Mouse (Mus musculus) limb, embryonic 14.5 days (tissue): Measurements from ENCODE around the gene Ust. TPM values are rescaled to one million over a fixed set of nuclear protein-coding genes. Genes with fewer than 3 reads are reported as not detected.

ENCODE experiments used
- ATAC-seq: fragments of 200-750 bp; cut with Nextera tagmentation; 2 replicates; pipeline ENCODE4 v1.8.0; 2017; ENCODE audit warnings: low read depth, moderate number of reproducible peaks, moderate TSS enrichment; ENCODE audit not compliant: low FRiP score
- DNase-seq: peaks from one replicate; pipeline ENCODE4 v3.0.0-alpha.2; 2015; ENCODE audit warnings: low spot score
- H3K27ac ChIP-seq: fragments of 300-500 bp; sonication (generic); replicated peaks from 2 replicates; pipeline ENCODE4 v1.5.1; 2014; ENCODE audit warnings: low read depth, mild to moderate bottlenecking, low read length, moderate library complexity, mixed read lengths
- H3K27me3 ChIP-seq: fragments of 300-500 bp; sonication (generic); 2 replicates; pipeline ENCODE4 v1.6.1; 2014; ENCODE audit warnings: low read length, mixed read lengths; ENCODE audit not compliant: control insufficient read depth, insufficient read depth
- H3K36me3 ChIP-seq: fragments of 300-500 bp; sonication (generic); 2 replicates; pipeline ENCODE4 v1.6.1; 2014; ENCODE audit warnings: mild to moderate bottlenecking, low read length, moderate library complexity, mixed read lengths; ENCODE audit not compliant: control insufficient read depth, insufficient read depth
- H3K4me1 ChIP-seq: fragments of 300-500 bp; sonication (generic); 2 replicates; pipeline ENCODE4 v1.6.1; 2014; ENCODE audit warnings: antibody characterized with exemption, low read length, mixed read lengths; ENCODE audit not compliant: control insufficient read depth, insufficient read depth
- H3K4me2 ChIP-seq: fragments of 300-500 bp; sonication (generic); replicated peaks from 2 replicates; pipeline ENCODE4 v1.6.1; 2014; ENCODE audit warnings: low read depth, mild to moderate bottlenecking, low read length, moderate library complexity; ENCODE audit not compliant: severe bottlenecking
- H3K4me3 ChIP-seq: fragments of 300-500 bp; sonication (generic); replicated peaks from 2 replicates; pipeline ENCODE4 v1.5.1; 2014; ENCODE audit warnings: low read length
- H3K9ac ChIP-seq: fragments of 300-500 bp; sonication (generic); 2 replicates; pipeline ENCODE4 v1.6.1; 2014; ENCODE audit warnings: mild to moderate bottlenecking, low read depth, low read length, moderate library complexity; ENCODE audit not compliant: severe bottlenecking
- H3K9me3 ChIP-seq: fragments of 300-500 bp; sonication (generic); 2 replicates; pipeline ENCODE4 v1.6.1; 2016; ENCODE audit warnings: low read length; ENCODE audit not compliant: control insufficient read depth
- POLR2A ChIP-seq: fragments of 200-500 bp; IDR thresholded peaks from 2 replicates; pipeline ENCODE4 v1.8.0; 2012; ENCODE audit warnings: inconsistent platforms, mild to moderate bottlenecking, moderate library complexity, borderline replicate concordance; ENCODE audit not compliant: insufficient read depth, insufficient read length; ENCODE audit errors: extremely low read depth
- WGBS: fragments of 180-500 bp; shearing (Covaris S2); extraction: QIAGEN DNeasy Blood & Tissue Kit; methylation state at CpG from one replicate; pipeline ENCODE4 v1.1.7; 2014; 5-methylcytosine and 5-hydroxymethylcytosine counted together
- polyA plus RNA-seq, 2 experiments: library from polyadenylated mRNA; depleted of rRNA in 1 of 2; stranded (reverse) in 1 of 2; unstranded in 1 of 2; fragments of >200 nt; fragmentation: Nextera tagmentation in 1 of 2; extraction: Ambion mirVana in 1 of 2; gene quantifications; 2 replicates each; pipeline versions ENCODE4 v1.2.1 to v1.2.3; 2012 to 2014

The Ust gene
- polyA plus RNA-seq, 2 experiments = 9.9 to 14.5 TPM

DNA sequence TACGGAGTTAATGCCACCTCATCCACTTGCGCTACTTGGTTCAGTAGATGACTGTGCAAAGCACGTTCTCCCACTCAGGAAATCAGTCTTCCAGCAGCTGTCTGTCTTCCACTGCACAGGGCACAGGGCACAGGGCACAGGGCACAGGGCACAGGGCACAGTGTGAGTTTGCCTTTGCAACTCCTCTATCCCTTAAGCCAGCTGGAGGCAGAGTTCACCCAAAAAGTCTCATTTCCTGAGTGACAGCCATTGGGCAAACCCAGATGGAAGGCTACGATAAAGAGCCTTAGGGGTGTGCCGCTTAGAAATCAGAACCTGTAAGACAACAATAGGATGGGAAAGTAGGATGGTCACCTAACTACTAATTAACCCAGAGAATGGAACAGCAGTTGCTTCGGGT lies 322.9 kb downstream of the Ust start:
- no peaks in the 10 kb centered on the region for H3K36me3 ChIP-seq
- H3K4me1 ChIP-seq = 0 out of 2 replicates have a peak, but pooled peaks cover 3% of the 10 kb centered on the region
- WGBS = 63% methylated on average over 6 of the region's 6 CpGs
- no peaks in the 10 kb centered on the region for H3K9me3 ChIP-seq
- no peaks in the 10 kb centered on the region for H3K27me3 ChIP-seq
- no peak overlapping the region for H3K9ac ChIP-seq
- no peak overlapping the region for H3K4me2 ChIP-seq
- TF ChIP-seq POLR2A = no peak
- H3K27ac ChIP-seq = no peak overlapping the region
- H3K4me3 ChIP-seq = no peak overlapping the region
- no peak for DNase-seq
- no peak for ATAC-seq

DNA sequence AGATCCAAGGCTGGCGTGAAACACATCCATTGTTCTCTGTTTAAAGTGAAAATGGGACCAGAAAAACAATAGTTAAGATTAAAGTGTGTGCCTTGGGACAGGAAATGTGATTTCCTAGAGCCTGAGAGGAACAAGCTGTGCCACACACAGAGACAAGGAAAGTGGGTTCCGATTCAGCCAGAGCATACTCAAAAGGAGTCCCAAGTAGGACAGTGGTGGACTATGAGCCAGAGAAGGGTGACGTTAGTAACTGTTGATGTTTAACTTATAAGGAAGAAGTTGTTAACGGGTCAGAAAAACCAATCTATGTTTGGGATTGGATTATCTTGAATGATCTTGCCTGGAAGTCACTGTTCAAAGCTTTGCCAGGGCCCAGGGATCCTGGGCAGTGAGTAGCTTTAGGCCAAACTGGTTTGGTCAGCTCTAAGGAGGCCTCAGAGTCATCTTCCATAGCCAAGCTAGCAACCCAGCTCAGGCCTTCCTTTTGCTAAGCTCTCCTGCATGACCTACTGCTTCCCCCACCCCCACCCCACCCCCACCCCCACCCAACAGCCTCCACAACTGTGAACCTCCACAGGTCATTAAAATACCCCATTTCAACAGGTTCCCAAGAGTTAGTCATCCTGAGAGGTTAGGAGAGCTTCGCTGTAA lies 329.2 kb downstream of the Ust start:
- Histone ChIP-seq H3K27ac (no peak overlapping the region), H3K27me3 (no peaks in the 10 kb centered on the region), H3K4me3 (no peak overlapping the region), H3K4me1 (peaks cover 6% of the 10 kb centered on the region; the same call in 1 of the 2 replicates), H3K9me3 (no peaks in the 10 kb centered on the region), H3K4me2 (no peak overlapping the region), H3K36me3 (no peaks in the 10 kb centered on the region), H3K9ac (no peak overlapping the region)
- ATAC-seq (no peak), DNase-seq (no peak)
- no peak for TF ChIP-seq POLR2A
- WGBS = 86% methylated on average over 5 of the region's 5 CpGs

DNA sequence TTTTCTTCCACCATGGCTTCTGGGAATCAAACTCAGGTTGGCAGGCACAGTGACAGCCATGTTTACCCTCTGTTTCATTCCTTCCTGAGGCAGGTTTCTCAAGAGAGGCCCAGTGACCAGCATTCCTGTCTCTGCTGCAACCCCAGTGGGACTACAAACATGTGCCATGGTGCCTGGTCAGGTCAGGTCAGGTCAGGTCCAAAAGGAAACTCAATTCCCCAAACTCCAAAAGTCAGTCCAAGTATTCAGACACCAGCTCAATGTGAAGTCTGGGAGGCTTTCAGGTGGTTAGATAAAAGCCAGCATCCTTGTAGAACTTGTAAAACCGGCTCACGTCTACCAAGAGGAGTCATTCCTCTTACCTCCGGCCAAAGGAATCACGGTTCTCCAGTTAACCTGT lies 333.0 kb downstream of the Ust start:
- no peaks in the 10 kb centered on the region for H3K27me3 ChIP-seq
- ATAC-seq (no peak), DNase-seq (peak; percentile 48)
- H3K36me3 ChIP-seq = no peaks in the 10 kb centered on the region
- no peaks in the 10 kb centered on the region for H3K9me3 ChIP-seq
- H3K4me1 ChIP-seq = peaks cover 9% of the 10 kb centered on the region
- 49% methylated on average over 4 of the region's 4 CpGs for WGBS
- H3K4me3 ChIP-seq = no peak overlapping the region
- H3K27ac ChIP-seq = no peak overlapping the region
- no peak overlapping the region for H3K9ac ChIP-seq
- no peak for TF ChIP-seq POLR2A
- H3K4me2 ChIP-seq = no peak overlapping the region

DNA sequence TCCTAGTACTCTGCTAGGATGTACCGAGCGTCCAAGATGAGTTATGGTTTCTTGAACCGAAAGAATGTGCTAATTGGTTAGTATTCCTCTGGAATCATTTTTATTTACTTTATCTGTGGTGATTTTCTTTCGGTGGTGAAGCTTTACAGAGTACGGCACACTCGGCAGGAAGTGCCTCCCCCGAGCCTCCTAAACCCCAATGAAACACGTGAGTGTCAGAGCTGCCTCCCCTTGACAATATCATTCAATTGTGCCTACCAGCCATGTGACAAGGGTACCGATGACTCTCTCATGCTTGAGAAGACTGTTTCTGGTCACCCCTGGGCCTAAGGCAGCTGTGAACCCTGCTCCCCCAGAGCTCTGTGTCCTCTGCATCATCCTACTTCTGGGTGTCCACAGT lies 333.9 kb downstream of the Ust start:
- no peaks in the 10 kb centered on the region for H3K36me3 ChIP-seq
- H3K9me3 ChIP-seq = no peaks in the 10 kb centered on the region
- no peak for DNase-seq
- no peak for TF ChIP-seq POLR2A
- no peaks in the 10 kb centered on the region for H3K27me3 ChIP-seq
- H3K9ac ChIP-seq = no peak overlapping the region
- no peak overlapping the region for H3K4me3 ChIP-seq
- no peak for ATAC-seq
- 52% methylated on average over 9 of the region's 9 CpGs for WGBS
- H3K27ac ChIP-seq = no peak overlapping the region
- H3K4me1 ChIP-seq = peaks cover 9% of the 10 kb centered on the region
- H3K4me2 ChIP-seq = no peak overlapping the region

DNA sequence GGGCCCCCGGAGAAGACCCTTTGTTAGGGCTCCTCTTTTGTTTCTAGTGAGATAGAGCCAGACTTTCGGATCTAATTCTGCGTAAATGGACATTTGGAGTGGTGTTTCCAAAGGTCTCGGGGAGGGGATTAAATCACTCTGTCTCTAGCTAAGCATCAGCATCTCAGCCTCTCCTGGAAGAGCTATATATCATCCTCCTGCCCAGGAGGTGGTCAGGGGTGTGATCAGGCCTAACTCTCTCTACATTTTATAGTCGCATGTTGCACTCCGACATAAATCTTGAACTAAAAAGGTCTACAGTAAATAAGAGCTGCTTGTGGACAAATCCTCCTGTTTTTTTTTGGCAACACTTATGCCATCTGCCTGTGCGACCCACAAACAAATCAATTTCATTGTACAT lies 335.5 kb downstream of the Ust start:
- no peaks in the 10 kb centered on the region for H3K27me3 ChIP-seq
- no peaks in the 10 kb centered on the region for H3K9me3 ChIP-seq
- no peak overlapping the region for H3K27ac ChIP-seq
- no peak overlapping the region for H3K9ac ChIP-seq
- no peak overlapping the region for H3K4me2 ChIP-seq
- H3K4me3 ChIP-seq = no peak overlapping the region
- no peak for TF ChIP-seq POLR2A
- H3K4me1 ChIP-seq = peaks cover 9% of the 10 kb centered on the region
- ATAC-seq (no peak), DNase-seq (no peak)
- H3K36me3 ChIP-seq = no peaks in the 10 kb centered on the region
- 66% methylated on average over 7 of the region's 7 CpGs for WGBS
